Mouse (Mus musculus) liver, adult 2 months (tissue): ENCODE data around the gene Fbxo22. TPM values are rescaled to one million over a fixed set of nuclear protein-coding genes. Genes with fewer than 3 reads are reported as not detected.
"Not testable (repeated sequence)": the region's sequence is repeated elsewhere in the genome, so short reads cannot be mapped to it uniquely, and the experiment has no call there.

Source experiments
- DNase-seq: peaks from one replicate; pipeline ENCODE4 v3.0.0-alpha.2; 2011; ENCODE audit warnings: low read depth, low spot score; ENCODE audit errors: extremely low read depth
- H3K27ac ChIP-seq: fragments of 200-500 bp; replicated peaks from 2 replicates; pipeline ENCODE4 v1.5.1; 2012; ENCODE audit warnings: low read depth, mild to moderate bottlenecking, control low read depth, inconsistent platforms, low read length; ENCODE audit not compliant: insufficient read depth
- H3K27me3 ChIP-seq: fragments of 200-500 bp; 2 replicates; pipeline ENCODE4 v1.6.1; 2012; ENCODE audit warnings: mild to moderate bottlenecking, moderate library complexity, low read length, inconsistent platforms; ENCODE audit not compliant: control insufficient read depth, insufficient read depth
- H3K36me3 ChIP-seq: fragments of 200-500 bp; 2 replicates; pipeline ENCODE4 v1.6.1; 2012; ENCODE audit warnings: low read length, inconsistent platforms; ENCODE audit not compliant: control insufficient read depth, insufficient read depth
- H3K4me1 ChIP-seq: fragments of 200-500 bp; 2 replicates; pipeline ENCODE4 v1.6.1; 2011; ENCODE audit warnings: low read length; ENCODE audit not compliant: control insufficient read depth, insufficient read depth
- H3K4me3 ChIP-seq: fragments of 200-500 bp; 2 replicates; pipeline ENCODE4 v1.5.1; 2011; ENCODE audit warnings: low read depth, mild to moderate bottlenecking, control low read depth, low read length, moderate library complexity; ENCODE audit not compliant: insufficient read depth
- H3K79me2 ChIP-seq: fragments of 200-500 bp; 2 replicates; pipeline ENCODE4 v1.6.1; 2012; ENCODE audit warnings: inconsistent platforms, mild to moderate bottlenecking, low read length, moderate library complexity; ENCODE audit not compliant: control insufficient read depth, insufficient read depth
- H3K9ac ChIP-seq: fragments of 200-500 bp; 2 replicates; pipeline ENCODE4 v1.6.1; 2012; ENCODE audit warnings: low read depth, mild to moderate bottlenecking, control low read depth, inconsistent platforms, low read length
- CTCF ChIP-seq: fragments of 200-500 bp; IDR thresholded peaks from 2 replicates; pipeline ENCODE4 v1.5.1; 2011; ENCODE audit warnings: low read depth, low read length, control low read depth
- POLR2A ChIP-seq: fragments of 200-500 bp; IDR thresholded peaks from 2 replicates; pipeline ENCODE4 v1.6.1; 2011; ENCODE audit warnings: low read length, control low read depth; ENCODE audit not compliant: insufficient read depth; ENCODE audit errors: extremely low read depth
- WGBS: fragments of 180-500 bp; shearing (Covaris S2); methylation state at CpG from one replicate; pipeline ENCODE4 v1.1.7; 2018; 5-methylcytosine and 5-hydroxymethylcytosine counted together
- polyA plus RNA-seq: library from polyadenylated mRNA; depleted of rRNA; stranded (reverse); fragments of >200 nt; gene quantifications from 2 replicates; pipeline ENCODE4 v1.2.3, GENCODE M21; 2012
- total RNA-seq: library from RNA; depleted of rRNA; stranded (reverse); fragments of >200 nt; gene quantifications from 2 replicates; pipeline ENCODE4 v1.2.3, GENCODE M21; 2014

The Fbxo22 gene
- total and polyA plus RNA-seq, 2 experiments: 18.3 to 45.4 TPM

GRCm38 (mm10) chr9:55240852-55241251, 32.1 kb downstream of the Fbxo22 start:
- 0 out of 2 replicates have a peak overlapping the region, but pooled peaks have one; percentile 1 for H3K27ac ChIP-seq

DNA sequence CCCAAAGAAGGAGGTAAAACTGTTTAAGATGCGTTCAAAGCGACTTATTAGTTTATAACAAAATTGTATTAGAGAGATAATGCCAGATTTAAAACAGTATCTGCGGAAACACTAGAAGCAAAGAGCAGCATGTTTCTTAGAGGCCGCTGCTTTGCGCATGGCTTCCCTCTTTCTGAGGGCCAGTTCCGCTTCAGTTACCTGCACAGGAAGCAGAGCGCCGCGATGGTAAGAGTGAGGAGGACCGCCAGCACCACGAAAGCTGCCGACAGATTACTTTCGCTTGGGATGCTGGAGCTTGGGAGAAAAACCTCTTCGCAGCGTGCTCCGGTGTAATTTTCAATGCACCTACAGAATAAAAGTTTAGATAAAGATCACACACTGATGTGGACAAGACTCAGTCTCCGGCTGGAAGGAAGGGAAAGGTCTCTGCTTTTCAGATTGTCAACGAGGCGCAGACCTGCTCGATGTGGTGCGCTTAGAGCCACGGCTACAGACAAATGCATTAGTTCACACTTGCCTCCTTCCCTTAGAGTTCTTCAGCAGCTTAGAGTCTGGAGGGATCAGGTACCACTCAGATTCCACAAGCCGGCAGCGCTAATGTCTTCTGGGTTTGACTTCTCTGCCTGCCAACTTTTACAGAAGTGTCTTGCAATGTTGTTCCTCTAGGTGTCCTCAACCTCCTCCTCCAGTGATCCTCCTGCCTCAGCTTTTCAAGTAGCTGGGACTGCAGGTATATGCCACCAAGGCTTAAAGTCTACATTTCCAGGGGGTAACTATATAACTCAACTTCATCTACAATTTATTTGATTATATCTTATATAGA, 33.3 kb downstream of the Fbxo22 start:
- no peaks in the 10 kb centered on the region for H3K36me3 ChIP-seq
- 47% methylated on average over 24 of the region's 24 CpGs for WGBS
- H3K4me1 ChIP-seq: peaks cover 6% of the 10 kb centered on the region
- no peaks in the 10 kb centered on the region for H3K79me2 ChIP-seq
- H3K9ac ChIP-seq: no peak overlapping the region
- H3K27me3 ChIP-seq: no peaks in the 10 kb centered on the region
- peak overlapping the region; percentile 14; the same call in 1 of the 2 replicates for H3K4me3 ChIP-seq
- DNase-seq: no peak
- no peak for TF ChIP-seq CTCF
- TF ChIP-seq POLR2A: no peak
- no peak overlapping the region for H3K27ac ChIP-seq

More at GRCm38 (mm10) chr9:55240852-55241251, 32.1 kb downstream of the Fbxo22 start:
- Histone ChIP-seq H3K36me3 (no peaks in the 10 kb centered on the region), H3K4me3 (no peak overlapping the region), H3K4me1 (peaks cover 6% of the 10 kb centered on the region; the same call in 1 of the 2 replicates), H3K9ac (no peak overlapping the region), H3K79me2 (no peaks in the 10 kb centered on the region), H3K27me3 (no peaks in the 10 kb centered on the region)
- 82% methylated on average over 5 of the region's 5 CpGs for WGBS
- DNase-seq: no peak
- TF ChIP-seq POLR2A (no peak), CTCF (no peak)

- no peak for TF ChIP-seq CTCF
- no peak for TF ChIP-seq POLR2A
- 62% methylated on average over 3 of the region's 3 CpGs for WGBS
- no peak overlapping the region for H3K27ac ChIP-seq
These were observed 34.6 kb downstream of the Fbxo22 start for GRCm38 (mm10) chr9:55243280-55243679.

DNA sequence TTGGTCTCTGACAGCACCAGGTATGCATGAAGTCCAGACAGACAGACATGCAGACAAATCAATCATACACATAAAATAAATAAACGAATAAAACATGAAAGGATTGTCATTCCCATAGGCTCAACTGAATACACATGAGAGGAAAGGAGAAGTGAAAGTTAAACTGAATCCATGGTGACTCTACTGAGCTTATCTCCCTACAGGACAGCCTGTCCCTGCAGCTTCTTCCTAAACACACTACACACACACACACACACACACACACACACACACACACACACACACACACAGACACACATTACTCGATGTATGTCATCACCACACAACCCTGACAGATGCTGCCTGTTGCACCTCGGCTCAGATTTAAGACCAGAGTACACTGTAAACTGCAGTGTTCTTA, 35.4 kb downstream of the Fbxo22 start:
- H3K9ac ChIP-seq: no peak overlapping the region
- TF ChIP-seq CTCF (no peak), POLR2A (no peak)
- H3K27ac ChIP-seq: no peak overlapping the region
- H3K79me2 ChIP-seq: no peaks in the 10 kb centered on the region; the same call in 1 of the 2 replicates
- H3K27me3 ChIP-seq: no peaks in the 10 kb centered on the region
- peaks cover 6% of the 10 kb centered on the region for H3K4me1 ChIP-seq
- 47% methylated on average over 3 of the region's 3 CpGs for WGBS
- H3K4me3 ChIP-seq: no peak overlapping the region
- H3K36me3 ChIP-seq: no peaks in the 10 kb centered on the region
- DNase-seq: no peak

More at GRCm38 (mm10) chr9:55243280-55243679, 34.6 kb downstream of the Fbxo22 start:
- Histone ChIP-seq H3K9ac (no peak overlapping the region), H3K36me3 (no peaks in the 10 kb centered on the region), H3K4me1 (peaks cover 6% of the 10 kb centered on the region), H3K27me3 (no peaks in the 10 kb centered on the region), H3K4me3 (no peak overlapping the region), H3K79me2 (no peaks in the 10 kb centered on the region; the same call in 1 of the 2 replicates)
- DNase-seq: peak; percentile 64

DNA sequence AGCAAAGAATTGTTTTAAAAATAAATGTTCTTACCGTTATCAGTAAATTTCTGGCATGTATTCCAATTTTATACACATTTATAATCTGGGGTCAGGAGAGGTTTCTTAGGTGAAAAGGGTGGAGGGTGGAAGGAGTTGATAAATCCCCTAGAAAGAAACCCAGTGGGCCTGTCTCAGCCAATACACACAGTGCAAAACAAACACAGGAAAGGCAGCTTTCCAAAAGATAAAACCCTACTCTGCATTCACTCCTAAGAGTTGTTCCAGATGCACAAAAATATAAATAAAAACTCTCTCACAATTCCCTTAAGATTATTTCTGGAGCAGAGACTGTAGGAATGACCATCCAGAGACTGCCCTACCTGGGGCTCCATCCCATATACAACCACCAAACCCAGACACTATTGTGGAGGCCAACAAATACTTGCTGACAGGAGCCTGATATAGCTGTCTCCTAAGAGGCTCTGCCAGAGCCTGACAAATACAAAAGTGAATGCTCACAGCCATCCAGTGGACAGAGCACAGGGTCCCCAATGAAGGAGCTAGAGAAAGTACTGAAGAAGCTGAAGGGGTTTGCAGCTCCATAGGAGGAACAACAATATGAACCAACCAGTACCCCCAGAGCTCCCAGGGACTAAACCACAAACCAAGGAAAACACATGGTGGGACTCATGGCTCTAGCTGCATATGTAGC, 36.5 kb downstream of the Fbxo22 start:
- not testable (repeated sequence) for H3K4me1 ChIP-seq, H3K36me3 ChIP-seq, H3K9ac ChIP-seq, H3K27me3 ChIP-seq, H3K27ac ChIP-seq, H3K79me2 ChIP-seq, H3K4me3 ChIP-seq
- DNase-seq: peak; percentile 64
- WGBS: 62% methylated on average over 1 of the region's 1 CpGs
